Mouse (Mus musculus): ENCODE data around the gene Ankrd44. TPM values are rescaled to one million over a fixed set of nuclear protein-coding genes. Genes with fewer than 3 reads are reported as not detected.

The Ankrd44 gene
- total RNA-seq, 1 experiment: 10.2 TPM

GRCm38 (mm10) chr1:54931231-54931630 is 5.0 kb upstream of the Ankrd44 start:
- Histone ChIP-seq H3K4me1 (ENCODE audit: control insufficient read depth in 2 of 2, insufficient read depth in 2 of 2, low read length in 2 of 2, poor library complexity in 1 of 2) (peaks cover 0 to 17% of the 10 kb centered on the region in 2 experiments; a peak in 3 of 4 replicates), H3K9ac (ENCODE audit: insufficient read depth, low read depth, low read length, poor library complexity, severe bottlenecking) (no peak overlapping the region), H3K36me3 (ENCODE audit: control insufficient read depth, insufficient read depth, low read length, poor library complexity, severe bottlenecking) (no peaks in the 10 kb centered on the region), H3K27ac (ENCODE audit: insufficient read depth, low read depth, low read length, poor library complexity, severe bottlenecking) (no peak overlapping the region; the same call in 1 of the 2 replicates), H3K9me3 (ENCODE audit: control insufficient read depth, insufficient read depth, low read depth, low read length) (no peaks in the 10 kb centered on the region), H3K4me3 (ENCODE audit: insufficient read depth in 1 of 2, low read depth in 1 of 2, low read length in 2 of 2, poor library complexity in 1 of 2, severe bottlenecking in 1 of 2) (no peak overlapping the region)
- TF ChIP-seq ZC3H11A (IDR thresholded peaks at IDR 0.05; ENCODE audit: borderline replicate concordance, low read depth, low read length): no peak
- no peak for TF ChIP-seq CHD2 (IDR thresholded peaks at IDR 0.05; ENCODE audit: low read depth, low read length)
- no peak for TF ChIP-seq HCFC1 (IDR thresholded peaks at IDR 0.05; ENCODE audit: borderline replicate concordance, insufficient read depth, low read length)
- TF ChIP-seq MAFK (IDR thresholded peaks at IDR 0.05; ENCODE audit: insufficient read depth, low read depth, low read length): no peak
- TF ChIP-seq ZNF384 (IDR thresholded peaks at IDR 0.05; ENCODE audit: low read depth, low read length): no peak
- no peak for DNase-seq (ENCODE audit: low read depth, low spot score)
- in situ Hi-C loops (cut with MboI; ENCODE audit: low sequenced_read_pairs in 2 of 2, unreplicated experiment in 2 of 2): no loop called here

GRCm38 (mm10) chr1:54930670-54931200 is 4.5 kb upstream of the Ankrd44 start:
- Histone ChIP-seq H3K9ac (ENCODE audit: insufficient read depth, low read depth, low read length, poor library complexity, severe bottlenecking) (no peak overlapping the region), H3K27ac (ENCODE audit: insufficient read depth, low read depth, low read length, poor library complexity, severe bottlenecking) (no peak overlapping the region; the same call in 1 of the 2 replicates), H3K9me3 (ENCODE audit: control insufficient read depth, insufficient read depth, low read depth, low read length) (no peaks in the 10 kb centered on the region), H3K36me3 (ENCODE audit: control insufficient read depth, insufficient read depth, low read length, poor library complexity, severe bottlenecking) (no peaks in the 10 kb centered on the region), H3K4me3 (ENCODE audit: insufficient read depth in 1 of 2, low read depth in 1 of 2, low read length in 2 of 2, poor library complexity in 1 of 2, severe bottlenecking in 1 of 2) (no peak overlapping the region), H3K4me1 (ENCODE audit: control insufficient read depth in 2 of 2, insufficient read depth in 2 of 2, low read length in 2 of 2, poor library complexity in 1 of 2) (peaks cover 0 to 17% of the 10 kb centered on the region in 2 experiments; a peak in 3 of 4 replicates)
- DNase-seq (ENCODE audit: low read depth, low spot score): no peak
- in situ Hi-C loops (cut with MboI; ENCODE audit: low sequenced_read_pairs in 2 of 2, unreplicated experiment in 2 of 2): no loop called here
- no peak for TF ChIP-seq MAFK (IDR thresholded peaks at IDR 0.05; ENCODE audit: insufficient read depth, low read depth, low read length)
- no peak for TF ChIP-seq HCFC1 (IDR thresholded peaks at IDR 0.05; ENCODE audit: borderline replicate concordance, insufficient read depth, low read length)
- TF ChIP-seq CHD2 (IDR thresholded peaks at IDR 0.05; ENCODE audit: low read depth, low read length): no peak
- TF ChIP-seq ZC3H11A (IDR thresholded peaks at IDR 0.05; ENCODE audit: borderline replicate concordance, low read depth, low read length): no peak
- TF ChIP-seq ZNF384 (IDR thresholded peaks at IDR 0.05; ENCODE audit: low read depth, low read length): no peak

DNA sequence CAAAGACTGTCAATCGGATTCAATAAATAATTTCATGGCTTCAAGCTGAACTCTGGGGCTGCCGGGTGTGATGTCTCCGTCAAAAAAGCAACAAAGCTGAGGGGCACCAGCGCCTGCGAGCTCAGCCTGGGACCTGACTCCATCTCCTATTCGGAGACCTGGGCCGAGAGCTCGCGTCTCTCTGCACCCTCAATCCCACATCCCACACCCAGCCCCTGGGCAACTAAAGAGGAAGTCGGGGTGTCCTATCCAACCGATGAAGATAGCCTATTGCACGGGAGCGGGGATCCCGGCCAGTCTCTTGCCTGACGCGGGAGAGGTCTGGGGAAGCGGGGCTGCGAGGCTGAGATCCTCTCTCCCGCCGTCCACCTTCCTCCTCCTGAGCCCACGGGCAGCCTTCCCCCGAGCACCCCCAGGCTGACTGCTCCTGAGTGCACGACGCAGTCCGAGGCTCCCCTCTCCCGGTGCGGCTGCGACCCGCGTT is 694 bp downstream of the Ankrd44 start:
- in situ Hi-C loops (cut with MboI; ENCODE audit: low sequenced_read_pairs in 2 of 2, unreplicated experiment in 2 of 2): no loop called here
- H3K36me3 ChIP-seq (ENCODE audit: control insufficient read depth, insufficient read depth, low read length, poor library complexity, severe bottlenecking): no peaks in the 10 kb centered on the region
- no peak for DNase-seq (ENCODE audit: low read depth, low spot score)
- no peaks in the 10 kb centered on the region for H3K9me3 ChIP-seq (ENCODE audit: control insufficient read depth, insufficient read depth, low read depth, low read length)
- no peak overlapping the region for H3K27ac ChIP-seq (ENCODE audit: insufficient read depth, low read depth, low read length, poor library complexity, severe bottlenecking)
- TF ChIP-seq MAFK (IDR thresholded peaks at IDR 0.05; ENCODE audit: insufficient read depth, low read depth, low read length) (no peak), ZNF384 (IDR thresholded peaks at IDR 0.05; ENCODE audit: low read depth, low read length) (no peak), CHD2 (IDR thresholded peaks at IDR 0.05; ENCODE audit: low read depth, low read length) (no peak), ZC3H11A (IDR thresholded peaks at IDR 0.05; ENCODE audit: borderline replicate concordance, low read depth, low read length) (no peak), HCFC1 (IDR thresholded peaks at IDR 0.05; ENCODE audit: borderline replicate concordance, insufficient read depth, low read length) (no peak)
- H3K9ac ChIP-seq (ENCODE audit: insufficient read depth, low read depth, low read length, poor library complexity, severe bottlenecking): peak overlapping the region; percentile 73
- H3K4me3 ChIP-seq (ENCODE audit: insufficient read depth in 1 of 2, low read depth in 1 of 2, low read length in 2 of 2, poor library complexity in 1 of 2, severe bottlenecking in 1 of 2): peak overlapping the region; percentile 85 to 97
- peaks cover 0 to 5% of the 10 kb centered on the region in 2 experiments; a peak in 3 of 4 replicates for H3K4me1 ChIP-seq (ENCODE audit: control insufficient read depth in 2 of 2, insufficient read depth in 2 of 2, low read length in 2 of 2, poor library complexity in 1 of 2)

- H3K36me3 ChIP-seq (ENCODE audit: control insufficient read depth, insufficient read depth, low read length, poor library complexity, severe bottlenecking): no peaks in the 10 kb centered on the region
- TF ChIP-seq CHD2 (IDR thresholded peaks at IDR 0.05; ENCODE audit: low read depth, low read length) (no peak), HCFC1 (IDR thresholded peaks at IDR 0.05; ENCODE audit: borderline replicate concordance, insufficient read depth, low read length) (no peak), MAFK (IDR thresholded peaks at IDR 0.05; ENCODE audit: insufficient read depth, low read depth, low read length) (no peak)
- no peaks in the 10 kb centered on the region for H3K9me3 ChIP-seq (ENCODE audit: control insufficient read depth, insufficient read depth, low read depth, low read length)
- H3K27ac ChIP-seq (ENCODE audit: insufficient read depth, low read depth, low read length, poor library complexity, severe bottlenecking): no peak overlapping the region
- H3K9ac ChIP-seq (ENCODE audit: insufficient read depth, low read depth, low read length, poor library complexity, severe bottlenecking): no peak overlapping the region
- no peak overlapping the region; a peak in 1 of 4 replicates for H3K4me3 ChIP-seq (ENCODE audit: insufficient read depth in 1 of 2, low read depth in 1 of 2, low read length in 2 of 2, poor library complexity in 1 of 2, severe bottlenecking in 1 of 2)
- H3K4me1 ChIP-seq (ENCODE audit: control insufficient read depth in 2 of 2, insufficient read depth in 2 of 2, low read length in 2 of 2, poor library complexity in 1 of 2): peaks cover 0 to 5% of the 10 kb centered on the region in 2 experiments; a peak in 3 of 4 replicates
- no peak for DNase-seq (ENCODE audit: low read depth, low spot score)
- in situ Hi-C loops (cut with MboI; ENCODE audit: low sequenced_read_pairs in 2 of 2, unreplicated experiment in 2 of 2): no loop called here
Measured at GRCm38 (mm10) chr1:54924760-54925159, 1.4 kb downstream of the Ankrd44 start.

Data from ES-E14 (cell line).